ENCODE assay signal across 10 mouse cellular contexts in the genomic region with DNA sequence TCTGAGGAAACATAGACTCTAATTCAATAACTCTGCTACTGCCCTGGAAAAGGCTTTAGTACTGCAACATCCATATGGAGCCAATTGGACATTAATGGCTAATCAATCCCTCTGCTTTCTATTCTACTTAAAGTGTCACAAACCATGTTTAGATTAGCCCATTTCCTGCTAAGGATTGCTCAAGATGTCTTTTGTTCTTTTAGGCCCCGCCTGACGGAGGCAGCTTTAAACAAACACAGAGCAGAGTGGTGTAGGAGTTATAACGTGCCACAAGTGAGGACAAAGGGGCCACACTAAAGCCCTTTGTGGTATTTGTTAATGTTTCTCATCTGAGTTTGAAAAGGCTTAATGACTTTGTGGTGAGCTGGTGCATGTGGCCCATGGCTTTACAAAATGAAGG.
DNase-seq lines count a peak whose midpoint lies in the region; ATAC-seq and TF ChIP-seq lines count a peak whose summit lies in the region.
"Had no signal": no experiment of that assay in that cellular context is flagged by ENCODE, and none has a peak within 500 bp of the region (broad histone marks: within the 10 kb centered on the region; RNA-seq: fewer than 3 reads in every experiment).

No protein-coding gene starts in this region.

- no peak overlapping the region for H3K9ac ChIP-seq in midbrain, embryonic 14.5 days (replicated peaks; ENCODE audit: low read length)
- no peak overlapping the region for H3K9ac ChIP-seq in lung, embryonic 14.5 days
- H3K9ac ChIP-seq in stomach, postnatal 0 days (ENCODE audit: low read length): no peak overlapping the region
- H3K9ac ChIP-seq: forebrain, embryonic 15.5 days; hindbrain, embryonic 12.5 days had no signal

- no peak overlapping the region for H3K4me2 ChIP-seq in midbrain, embryonic 14.5 days (ENCODE audit: low read length)
- H3K4me2 ChIP-seq in lung, embryonic 14.5 days: no peak overlapping the region
- no peak overlapping the region for H3K4me2 ChIP-seq in stomach, postnatal 0 days (replicated peaks; ENCODE audit: low read depth)
- H3K4me2 ChIP-seq: forebrain, embryonic 15.5 days; hindbrain, embryonic 12.5 days had no signal

- no peaks in the 10 kb centered on the region for H3K9me3 ChIP-seq in midbrain, embryonic 10.5 days (replicated peaks)
- no peaks in the 10 kb centered on the region for H3K9me3 ChIP-seq in midbrain, embryonic 14.5 days (ENCODE audit: control insufficient read depth, low read length)
- no peaks in the 10 kb centered on the region for H3K9me3 ChIP-seq in lung, embryonic 14.5 days (ENCODE audit: low read depth, low read length)
- H3K9me3 ChIP-seq in stomach, postnatal 0 days (ENCODE audit: control insufficient read depth, low read length): no peaks in the 10 kb centered on the region
- H3K9me3 ChIP-seq: forebrain, embryonic 15.5 days; hindbrain, embryonic 12.5 days had no signal

- peak overlapping the region; percentile 72 for H3K27ac ChIP-seq in midbrain, embryonic 10.5 days (replicated peaks)
- H3K27ac ChIP-seq in midbrain, embryonic 14.5 days (replicated peaks; ENCODE audit: low read depth, low read length): no peak overlapping the region
- H3K27ac ChIP-seq in lung, embryonic 14.5 days (ENCODE audit: low read depth): peak overlapping the region; percentile 81; the same call in 1 of the 2 replicates
- H3K27ac ChIP-seq in stomach, postnatal 0 days (replicated peaks): no peak overlapping the region; the same call in 1 of the 2 replicates
- H3K27ac ChIP-seq: forebrain, embryonic 15.5 days; hindbrain, embryonic 12.5 days had no signal

- DNase-seq in midbrain, embryonic 10.5 days (ENCODE audit: low spot score): no peak
- no peak for DNase-seq in midbrain, embryonic 14.5 days
- peak; percentile 53 for DNase-seq in embryo, embryonic 9.5 days (ENCODE audit: extremely low spot score)
- peak; percentile 91 for DNase-seq in lung, embryonic 14.5 days
- DNase-seq in stomach, postnatal 0 days (ENCODE audit: low spot score): peak; percentile 42
- no peak for DNase-seq in cerebellum, postnatal 14 days
- DNase-seq in heart, adult 11 months: no peak
- no peak for DNase-seq in gastrocnemius, adult 8-10 months (ENCODE audit: low spot score in 2 of 2)

- ATAC-seq in midbrain, embryonic 14.5 days (ENCODE audit: low FRiP score, low TSS enrichment): no peak
- ATAC-seq in lung, embryonic 14.5 days (ENCODE audit: insufficient read depth): peak; percentile 92
- peak; percentile 84 for ATAC-seq in stomach, postnatal 0 days (ENCODE audit: low FRiP score, low TSS enrichment)
- ATAC-seq: forebrain, embryonic 15.5 days had no signal

- H3K4me3 ChIP-seq in midbrain, embryonic 10.5 days: no peak overlapping the region
- H3K4me3 ChIP-seq in midbrain, embryonic 14.5 days (replicated peaks; ENCODE audit: low read depth, low read length): no peak overlapping the region
- H3K4me3 ChIP-seq in lung, embryonic 14.5 days (ENCODE audit: low read depth, low read length): no peak overlapping the region
- no peak overlapping the region for H3K4me3 ChIP-seq in stomach, postnatal 0 days (ENCODE audit: low read depth, low read length)
- H3K4me3 ChIP-seq: forebrain, embryonic 15.5 days; hindbrain, embryonic 12.5 days had no signal

- no peaks in the 10 kb centered on the region for H3K36me3 ChIP-seq in midbrain, embryonic 10.5 days
- no peaks in the 10 kb centered on the region for H3K36me3 ChIP-seq in midbrain, embryonic 14.5 days (ENCODE audit: control insufficient read depth, insufficient read depth, low read length)
- no peaks in the 10 kb centered on the region for H3K36me3 ChIP-seq in lung, embryonic 14.5 days (ENCODE audit: insufficient read depth)
- H3K36me3 ChIP-seq in stomach, postnatal 0 days (ENCODE audit: control insufficient read depth, insufficient read depth, low read length): no peaks in the 10 kb centered on the region
- H3K36me3 ChIP-seq: forebrain, embryonic 15.5 days; hindbrain, embryonic 12.5 days had no signal

- TF ChIP-seq EP300 in stomach, postnatal 0 days (optimal IDR thresholded peaks at IDR 0.05): no peak

- no peak for TF ChIP-seq CTCF in lung, embryonic 14.5 days (IDR thresholded peaks at IDR 0.05; ENCODE audit: low read depth)
- no peak for TF ChIP-seq CTCF in stomach, postnatal 0 days (IDR thresholded peaks at IDR 0.05; ENCODE audit: low read depth)

- peaks cover 15% of the 10 kb centered on the region; the same call in 1 of the 2 replicates for H3K27me3 ChIP-seq in midbrain, embryonic 10.5 days (ENCODE audit: low read depth, poor library complexity, severe bottlenecking)
- no peaks in the 10 kb centered on the region for H3K27me3 ChIP-seq in midbrain, embryonic 14.5 days (ENCODE audit: control insufficient read depth, insufficient read depth, low read length)
- no peaks in the 10 kb centered on the region for H3K27me3 ChIP-seq in lung, embryonic 14.5 days (ENCODE audit: insufficient read depth, low read length)
- H3K27me3 ChIP-seq in stomach, postnatal 0 days (ENCODE audit: control insufficient read depth, insufficient read depth, low read length): no peaks in the 10 kb centered on the region
- H3K27me3 ChIP-seq: forebrain, embryonic 15.5 days; hindbrain, embryonic 12.5 days had no signal

- H3K4me1 ChIP-seq in midbrain, embryonic 10.5 days: peaks cover 39% of the 10 kb centered on the region
- H3K4me1 ChIP-seq in midbrain, embryonic 14.5 days (ENCODE audit: control insufficient read depth, insufficient read depth, low read length): peaks cover 10% of the 10 kb centered on the region; the same call in 1 of the 2 replicates
- peaks cover 26% of the 10 kb centered on the region for H3K4me1 ChIP-seq in lung, embryonic 14.5 days (ENCODE audit: insufficient read depth)
- peaks cover 4% of the 10 kb centered on the region; the same call in 1 of the 2 replicates for H3K4me1 ChIP-seq in stomach, postnatal 0 days (replicated peaks; ENCODE audit: control insufficient read depth, insufficient read depth)

- 9% methylated on average over 3 of the region's 3 CpGs for WGBS in midbrain, embryonic 10.5 days
- 22% methylated on average over 3 of the region's 3 CpGs for WGBS in midbrain, embryonic 14.5 days
- WGBS in lung, embryonic 14.5 days: 18% methylated on average over 3 of the region's 3 CpGs
- WGBS in stomach, postnatal 0 days: 19% methylated on average over 3 of the region's 3 CpGs

Comparison
In these comparisons a context has a peak if more than half of its experiments do, and no peak if none do; other contexts are left out.
1. H3K27ac ChIP-seq: peak in midbrain, embryonic 10.5 days (single experiment) and lung, embryonic 14.5 days (single experiment); none in midbrain, embryonic 14.5 days (single experiment) and stomach, postnatal 0 days (single experiment).
2. DNase-seq: peak in embryo, embryonic 9.5 days (single experiment), lung, embryonic 14.5 days (single experiment) and stomach, postnatal 0 days (single experiment); none in midbrain, embryonic 10.5 days (single experiment), midbrain, embryonic 14.5 days (single experiment), cerebellum, postnatal 14 days (0 of 2), heart, adult 11 months (single experiment) and gastrocnemius, adult 8-10 months (0 of 2).